Mouse (Mus musculus) layer of hippocampus, postnatal 25 days (tissue): Measurements from ENCODE around the gene Lmod2. TPM values are rescaled to one million over a fixed set of nuclear protein-coding genes. Genes with fewer than 3 reads are reported as not detected.

Experiments used
- DNase-seq, 2 experiments: peaks; one replicate each; pipeline ENCODE4 v3.0.0; 2022; ENCODE audit warnings: mixed read lengths in 2 of 2, low spot score in 1 of 2; ENCODE audit errors: extremely low spot score in 1 of 2
- total RNA-seq, 2 experiments: library from RNA; stranded (reverse); gene quantifications; 2 replicates each; pipeline ENCODE4 v1.2.3; 2021

Gene Lmod2
- total RNA-seq: not detected

DNA sequence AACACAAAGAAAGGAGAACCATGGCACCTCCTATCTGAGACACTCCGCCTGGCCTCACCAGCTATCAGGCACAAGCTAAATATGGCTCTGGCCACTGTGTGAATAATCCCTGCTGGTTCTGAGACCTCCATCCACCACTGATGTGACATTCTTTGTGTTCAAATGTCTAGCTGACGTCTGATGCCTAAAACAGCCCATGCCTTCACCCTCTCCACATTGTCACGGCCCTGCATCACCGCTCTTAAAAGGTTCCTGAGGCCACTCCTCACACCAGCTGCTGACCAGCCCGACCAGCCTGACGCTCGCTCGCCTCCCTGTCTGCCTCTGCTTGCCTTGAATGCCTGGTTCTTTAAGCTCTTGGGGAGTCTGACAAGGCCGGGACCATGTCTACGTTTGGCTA, at the start of gene Lmod2:
Gene Lmod2 (plus strand): TSS at position 263 of the 400 bp plus-strand sequence.
- DNase-seq: no peak

- DNase-seq: no peak
Observed at GRCm38 (mm10) chr6:24549801-24550200, 47.8 kb upstream of the Lmod2 start.

DNA sequence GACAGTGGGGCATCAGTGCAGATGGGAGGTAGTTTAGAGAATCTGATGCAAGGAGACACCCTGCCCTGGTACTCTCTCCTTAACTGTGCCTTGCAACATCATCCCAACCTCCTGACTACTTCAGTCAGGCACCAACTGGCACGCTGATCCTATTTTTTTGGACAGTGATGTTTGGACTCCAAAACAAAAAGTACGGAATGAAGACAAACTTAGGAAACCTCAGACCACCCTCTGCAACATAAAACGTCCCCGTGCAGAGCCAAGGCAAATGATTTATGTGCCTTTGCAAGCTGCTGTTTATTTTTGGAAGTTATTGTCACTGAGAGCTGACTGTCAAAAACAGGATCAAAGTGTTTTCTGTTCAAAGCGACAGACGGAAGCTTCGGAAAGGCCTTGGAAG, 45.5 kb upstream of the Lmod2 start:
- DNase-seq: no peak

DNA sequence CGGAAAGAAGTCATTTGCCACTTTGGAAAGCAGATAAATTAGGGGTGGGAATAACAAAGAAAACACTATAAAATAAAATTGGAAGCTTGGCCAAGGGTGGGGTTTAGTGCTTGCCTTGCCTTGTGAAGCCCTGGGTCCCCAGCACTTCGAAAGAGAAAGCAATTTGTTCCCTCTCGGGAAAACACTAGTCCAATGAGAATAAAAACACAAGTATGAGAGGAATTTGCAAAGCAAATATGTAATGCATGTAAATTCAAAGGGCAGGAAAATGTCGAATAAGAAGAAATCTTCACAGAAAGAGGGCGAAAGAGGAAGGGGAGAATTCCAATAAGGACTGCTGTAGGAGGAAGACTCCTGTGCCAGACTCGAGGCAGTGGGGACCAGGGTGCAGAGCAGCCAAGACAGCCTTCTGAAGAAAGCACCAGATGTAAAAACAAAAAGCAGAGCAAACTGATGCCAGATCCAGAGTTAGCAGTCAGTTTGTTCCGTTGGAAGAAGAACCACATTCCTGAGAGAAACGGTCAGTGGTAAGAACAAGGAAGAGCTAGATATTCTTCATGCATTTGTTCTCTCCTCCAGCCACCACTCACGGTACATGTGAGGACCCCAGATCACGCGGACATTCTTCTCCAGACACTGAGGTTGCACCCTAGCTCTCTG, 43.0 kb upstream of the Lmod2 start:
- DNase-seq: no peak

- no peak for DNase-seq
Observed at GRCm38 (mm10) chr6:24555488-24555887, 42.1 kb upstream of the Lmod2 start.

GRCm38 (mm10) chr6:24564081-24564480, 33.5 kb upstream of the Lmod2 start:
- peak in 1 of 2 experiments; percentile 35 for DNase-seq

GRCm38 (mm10) chr6:24564886-24565285, 32.7 kb upstream of the Lmod2 start:
- no peak for DNase-seq

DNA sequence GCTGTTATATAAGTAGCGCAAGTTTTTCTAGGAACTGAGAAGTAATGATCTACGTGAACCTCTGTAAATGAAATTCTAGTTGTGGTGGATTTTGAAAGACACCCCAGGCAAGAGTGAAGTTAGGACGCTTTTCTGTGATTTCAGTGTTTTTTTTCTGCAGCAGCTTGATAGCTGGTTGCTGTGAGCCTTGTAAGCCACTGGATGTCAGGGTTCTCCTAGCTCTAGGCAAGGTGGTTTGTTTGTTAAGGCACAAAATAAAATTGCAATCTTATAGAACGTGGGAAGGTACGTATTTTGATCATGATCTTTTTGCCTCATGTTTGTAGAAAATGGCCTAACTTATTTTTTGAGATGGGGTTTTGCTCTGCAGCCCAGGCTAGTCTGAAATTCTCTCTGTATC, 28.6 kb upstream of the Lmod2 start:
- no peak for DNase-seq

- DNase-seq: no peak
Observed at GRCm38 (mm10) chr6:24569711-24570110, 27.9 kb upstream of the Lmod2 start.

DNA sequence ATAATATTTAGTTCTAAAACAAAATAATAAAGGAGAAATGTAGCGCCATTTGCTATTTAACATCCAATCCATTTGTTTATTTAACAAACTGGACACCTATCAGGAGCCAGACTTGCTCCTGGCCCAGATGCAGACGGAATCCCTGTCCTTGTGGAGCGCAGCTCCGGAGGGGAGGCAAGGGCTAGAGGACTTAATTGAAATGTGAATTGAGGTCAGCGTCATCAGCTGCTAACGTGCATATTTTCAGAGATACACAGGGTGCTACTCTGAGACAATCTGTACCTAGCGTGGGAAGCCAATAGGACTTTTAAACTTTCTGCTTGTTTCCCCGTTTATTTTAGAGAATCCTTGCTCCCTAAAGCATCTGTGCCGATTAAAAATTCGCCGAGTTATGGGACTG, 27.3 kb upstream of the Lmod2 start:
- DNase-seq: no peak

GRCm38 (mm10) chr6:24571126-24571525, 26.4 kb upstream of the Lmod2 start:
- DNase-seq: no peak

GRCm38 (mm10) chr6:24572431-24572830, 25.1 kb upstream of the Lmod2 start:
- DNase-seq: no peak

- no peak for DNase-seq
Observed at GRCm38 (mm10) chr6:24573319-24573718, 24.2 kb upstream of the Lmod2 start.

DNA sequence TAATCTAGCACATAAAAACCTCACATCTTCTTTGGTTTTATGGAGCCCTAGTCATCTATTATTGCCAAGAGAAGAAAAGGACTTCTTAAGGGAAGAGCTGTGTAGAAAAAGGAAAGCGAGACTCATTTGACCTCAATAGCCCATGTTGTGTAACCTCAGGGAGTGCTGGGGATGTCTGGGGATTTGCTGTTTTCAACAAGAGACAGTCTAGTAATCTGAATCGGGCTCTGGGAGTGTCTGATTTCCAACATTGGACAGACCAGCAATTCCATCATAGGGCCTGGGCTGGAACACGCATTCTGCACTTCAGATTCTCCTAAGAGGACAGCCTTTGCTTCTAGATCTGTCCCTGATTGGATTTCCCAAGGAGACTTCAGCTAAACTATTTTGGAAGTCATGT, 14.1 kb upstream of the Lmod2 start:
- no peak for DNase-seq

GRCm38 (mm10) chr6:24585431-24586310, 11.9 kb upstream of the Lmod2 start:
- DNase-seq: no peak

DNA sequence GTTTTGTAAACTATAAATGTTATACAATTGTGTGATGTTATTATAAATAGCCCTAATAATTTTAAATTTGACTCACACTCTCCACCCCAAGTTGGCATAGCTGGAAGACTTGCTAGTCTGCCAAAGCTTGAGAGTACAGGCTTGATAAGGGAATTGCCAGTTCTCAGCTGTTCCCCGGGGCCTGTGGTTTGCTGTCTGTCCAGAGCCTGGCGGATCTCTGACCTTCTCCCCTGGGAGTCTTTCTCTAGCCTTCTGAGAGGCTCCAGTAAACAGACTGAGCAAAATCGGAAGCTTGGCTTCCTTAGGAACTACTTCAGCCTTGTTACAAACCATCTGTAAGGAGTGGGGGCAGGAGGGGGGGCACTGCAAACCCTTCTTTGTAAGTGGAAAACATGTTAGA, 10.7 kb upstream of the Lmod2 start:
- no peak for DNase-seq

DNA sequence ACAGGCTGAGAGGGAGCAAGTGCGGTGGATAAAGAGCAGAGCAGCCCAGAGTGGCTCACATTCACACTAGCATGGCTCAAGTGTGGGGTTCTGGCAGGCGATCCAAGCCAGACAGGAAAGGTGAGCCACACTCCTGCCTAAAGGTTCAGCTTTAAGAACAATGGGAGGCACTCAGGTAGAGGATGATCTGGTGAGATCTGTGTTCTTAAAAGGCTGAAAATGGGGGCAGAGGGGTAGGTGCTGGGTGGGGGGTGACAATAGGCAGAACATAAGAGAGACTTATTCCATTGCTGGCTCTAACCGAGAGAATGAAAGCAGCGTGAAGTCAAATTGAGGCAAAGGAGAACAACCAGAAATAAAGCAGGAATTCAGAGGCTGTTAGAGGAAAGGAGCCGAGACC, 7.3 kb upstream of the Lmod2 start:
- no peak for DNase-seq

GRCm38 (mm10) chr6:24591525-24592218, 5.9 kb upstream of the Lmod2 start:
- DNase-seq: no peak

GRCm38 (mm10) chr6:24599179-24599578, 1.6 kb downstream of the Lmod2 start:
- DNase-seq: no peak

DNA sequence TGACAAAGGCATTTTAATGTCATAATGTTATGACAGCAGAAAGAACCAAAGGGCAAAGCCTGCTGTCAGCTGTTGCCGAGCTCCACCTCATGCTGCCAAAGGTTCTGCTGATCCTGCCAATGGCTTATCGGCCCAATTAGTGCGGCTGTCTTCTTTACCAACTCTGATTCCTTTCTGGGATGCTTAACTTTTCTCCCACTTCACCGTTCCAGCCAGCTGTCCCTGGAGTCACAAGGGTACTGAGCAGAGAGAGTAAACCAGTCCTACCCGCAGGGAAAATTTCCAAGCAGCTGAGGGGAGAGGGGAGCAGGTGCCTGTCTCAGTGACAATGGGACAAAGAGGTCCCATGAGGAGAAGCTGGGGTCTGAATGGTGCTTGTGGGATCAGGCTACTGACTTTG, 2.1 kb downstream of the Lmod2 start:
- DNase-seq: no peak

- DNase-seq: no peak
Observed at GRCm38 (mm10) chr6:24600134-24600533, 2.6 kb downstream of the Lmod2 start.
